Mouse (Mus musculus) embryonic fibroblast, embryonic 13.5 days (primary cell): ENCODE data around the gene Fam222b. TPM values are rescaled to one million over a fixed set of nuclear protein-coding genes. Genes with fewer than 3 reads are reported as not detected.

Experiments
- H3K27ac ChIP-seq: 2 replicates; pipeline ENCODE4 v1.5.1; 2012; ENCODE audit warnings: low read length, control low read depth, inconsistent platforms; ENCODE audit not compliant: insufficient read depth
- H3K4me1 ChIP-seq: 2 replicates; pipeline ENCODE4 v1.6.1; 2011; ENCODE audit warnings: low read length; ENCODE audit not compliant: control insufficient read depth, insufficient read depth
- H3K4me3 ChIP-seq: 2 replicates; pipeline ENCODE4 v1.5.1; 2011; ENCODE audit warnings: mild to moderate bottlenecking, control low read depth, low read length; ENCODE audit not compliant: insufficient read depth
- CTCF ChIP-seq: IDR thresholded peaks from 2 replicates; pipeline ENCODE4 v1.5.1; 2011; ENCODE audit warnings: mild to moderate bottlenecking, control low read depth, low read length, moderate library complexity, borderline replicate concordance; ENCODE audit not compliant: insufficient read depth
- POLR2A ChIP-seq: IDR thresholded peaks from 2 replicates; pipeline ENCODE4 v1.6.1; 2011; ENCODE audit warnings: low read depth, mild to moderate bottlenecking, control low read depth, low read length, moderate library complexity
- polyA plus RNA-seq: library from polyadenylated mRNA; stranded (reverse); fragments of >200 nt; gene quantifications from 2 replicates; pipeline ENCODE4 v1.2.4, GENCODE M21; 2011; ENCODE audit warnings: low read depth; ENCODE audit not compliant: missing spikeins, insufficient read length

The Fam222b gene
- polyA plus RNA-seq, 1 experiment: 10.2 TPM

DNA sequence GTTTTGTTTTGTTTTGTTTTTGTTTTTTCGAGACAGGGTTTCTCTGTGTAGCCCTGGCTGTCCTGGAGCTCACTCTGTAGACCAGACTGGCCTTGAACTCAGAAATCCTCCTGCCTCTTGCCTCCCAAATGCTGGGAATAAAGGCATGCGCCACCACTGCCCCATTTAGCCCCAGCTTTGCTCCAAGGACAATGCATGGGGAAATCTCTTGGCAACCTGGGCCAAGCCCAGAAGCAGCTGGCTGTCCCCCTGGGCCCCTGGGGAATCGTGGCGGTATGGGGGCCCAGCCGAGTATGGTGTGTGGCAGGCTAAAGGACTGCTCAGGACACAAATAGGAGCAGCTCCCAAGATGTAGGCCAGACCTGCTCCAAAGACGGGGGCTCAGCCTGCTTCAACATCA lies 109.8 kb downstream of the Fam222b start:
- H3K27ac ChIP-seq: no peak overlapping the region
- TF ChIP-seq CTCF: no peak
- TF ChIP-seq POLR2A: no peak
- H3K4me1 ChIP-seq: no peaks in the 10 kb centered on the region
- no peak overlapping the region for H3K4me3 ChIP-seq

DNA sequence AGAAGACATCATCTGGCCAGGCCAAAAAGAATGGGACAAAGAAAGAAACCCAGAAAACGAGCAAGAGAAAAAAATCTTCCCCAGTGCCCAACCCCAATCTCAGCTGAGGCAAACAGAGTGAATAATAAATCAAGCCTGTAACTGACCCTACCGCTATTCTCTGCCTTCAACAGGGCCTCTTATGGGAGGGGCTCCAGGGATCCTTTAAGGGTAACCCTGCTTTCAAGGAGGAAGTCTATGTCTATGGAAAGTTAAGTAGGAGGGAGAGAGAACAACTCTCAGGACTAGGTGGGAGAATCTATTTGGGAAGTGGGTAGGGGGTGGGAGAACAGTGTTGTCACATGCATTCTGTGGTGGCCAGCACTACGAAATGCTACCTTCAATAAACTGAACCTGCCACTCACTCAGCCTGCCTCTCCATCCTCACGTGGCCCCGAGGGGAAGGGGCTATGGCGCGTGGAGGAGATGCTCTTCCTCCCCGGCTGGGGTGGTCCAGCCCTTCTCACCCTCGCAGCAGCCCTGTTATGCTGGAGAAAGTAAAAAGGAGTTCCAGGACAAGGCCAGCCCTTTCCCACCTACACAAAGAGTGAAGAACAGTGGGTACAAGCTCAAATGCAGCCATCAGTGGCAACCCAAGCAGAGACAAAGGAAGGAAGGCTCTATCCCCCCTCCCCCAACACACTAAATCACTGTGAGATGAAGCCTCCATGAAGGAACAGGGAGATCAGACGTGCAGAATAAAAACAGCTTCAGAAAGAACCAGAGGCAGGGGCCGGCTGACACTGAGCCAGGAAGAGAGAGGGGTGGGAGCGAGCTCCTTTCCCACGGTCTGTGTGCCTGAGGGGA lies 111.1 kb downstream of the Fam222b start:
- no peak overlapping the region for H3K4me3 ChIP-seq
- TF ChIP-seq POLR2A: no peak
- no peak for TF ChIP-seq CTCF

More for the DNA sequence above, 111.1 kb downstream of the Fam222b start:
- Histone ChIP-seq H3K4me1 (no peaks in the 10 kb centered on the region), H3K27ac (no peak overlapping the region)

Other genes with a start within 250 kb of the Fam222b start
- gene Pipox, start 200.6 kb upstream of the Fam222b start, polyA plus RNA-seq: not detected in 2 replicates
- not detected in 2 replicates for gene Sez6, start 163.9 kb upstream of the Fam222b start, polyA plus RNA-seq
- gene Phf12, start 111.9 kb upstream of the Fam222b start, polyA plus RNA-seq: 39.4 and 47.4 TPM in 2 replicates
- 5.7 and 8.3 TPM in 2 replicates for gene Dhrs13, start 62.4 kb upstream of the Fam222b start, polyA plus RNA-seq
- gene Flot2, start 56.7 kb upstream of the Fam222b start, polyA plus RNA-seq: 70.0 and 71.3 TPM in 2 replicates
- 17.0 and 18.5 TPM in 2 replicates for gene Eral1, start 14.3 kb upstream of the Fam222b start, polyA plus RNA-seq
- gene Traf4, start 70.9 kb downstream of the Fam222b start, polyA plus RNA-seq: 40.5 and 45.1 TPM in 2 replicates
- 12.0 and 17.9 TPM in 2 replicates for gene Nek8, start 82.0 kb downstream of the Fam222b start, polyA plus RNA-seq
- gene Tlcd1, start 82.1 kb downstream of the Fam222b start, polyA plus RNA-seq: 13.6 and 15.3 TPM in 2 replicates
- 2,180 and 2,276 TPM in 2 replicates for gene Rpl23a, start 88.9 kb downstream of the Fam222b start, polyA plus RNA-seq
- 112 and 127 TPM in 2 replicates for gene Rab34, start 93.8 kb downstream of the Fam222b start, polyA plus RNA-seq
- 0.92 and 1.7 TPM in 2 replicates for gene Proca1, start 98.7 kb downstream of the Fam222b start, polyA plus RNA-seq
- gene Sdf2, start 151.1 kb downstream of the Fam222b start, polyA plus RNA-seq: 65.4 and 67.3 TPM in 2 replicates
- 56.1 and 57.8 TPM in 2 replicates for gene Supt6, start 151.3 kb downstream of the Fam222b start, polyA plus RNA-seq
- gene 2610507B11Rik, start 167.1 kb downstream of the Fam222b start, polyA plus RNA-seq: 81.8 and 86.7 TPM in 2 replicates
- gene BC030499, start 196.2 kb downstream of the Fam222b start, polyA plus RNA-seq: 0.45 and 0.63 TPM in 2 replicates
- gene Spag5, start 206.9 kb downstream of the Fam222b start, polyA plus RNA-seq: 22.6 and 35.1 TPM in 2 replicates
- gene Aldoc, start 228.3 kb downstream of the Fam222b start, polyA plus RNA-seq: 2.8 and 5.3 TPM in 2 replicates
- 62.1 and 65.0 TPM in 2 replicates for gene Pigs, start 233.8 kb downstream of the Fam222b start, polyA plus RNA-seq
- 14.4 and 19.2 TPM in 2 replicates for gene Unc119, start 248.8 kb downstream of the Fam222b start, polyA plus RNA-seq